Mouse (Mus musculus): ENCODE data around the gene Mtrf1l. TPM values are rescaled to one million over a fixed set of nuclear protein-coding genes. Genes with fewer than 3 reads are reported as not detected.

Mtrf1l gene
- total and polyA plus RNA-seq, 2 experiments from 2014 or later = 6.6 to 13.4 TPM

GRCm38 (mm10) chr10:5786923-5787322 is 36.8 kb downstream of the Mtrf1l start:
- Histone ChIP-seq H3K9ac (no peak overlapping the region), H3K4me3 (ENCODE audit: low read depth, low read length) (no peak overlapping the region), H3K4me2 (ENCODE audit: low read depth) (no peak overlapping the region), H3K9me3 (ENCODE audit: low read length) (no peaks in the 10 kb centered on the region), H3K4me1 (ENCODE audit: insufficient read depth) (no peaks in the 10 kb centered on the region), H3K36me3 (ENCODE audit: insufficient read depth) (no peaks in the 10 kb centered on the region), H3K27me3 (ENCODE audit: insufficient read depth, low read length) (no peaks in the 10 kb centered on the region), H3K27ac (ENCODE audit: low read depth, low read length) (no peak overlapping the region)
- TF ChIP-seq CTCF (IDR thresholded peaks at IDR 0.05; ENCODE audit: low read depth) = peak; percentile 79
- 31% methylated on average over 4 of the region's 4 CpGs for WGBS
- peak; percentile 61 for ATAC-seq
- peak; percentile 58 for DNase-seq

Other genes with a start within 250 kb of the Mtrf1l start
- gene Myct1, start 230.1 kb downstream of the Mtrf1l start, total RNA-seq (2014; rRNA removed) = 0.54 and 0.90 TPM in 2 replicates
- gene Myct1, start 230.1 kb downstream of the Mtrf1l start, polyA plus RNA-seq (2015; fragmentation: Nextera tagmentation; extraction: Ambion mirVana) = 0.79 and 0.81 TPM in 2 replicates
- 0.90 and 2.0 TPM in 2 replicates for gene Vip, start 184.7 kb downstream of the Mtrf1l start, total RNA-seq (2014; rRNA removed)
- gene Vip, start 184.7 kb downstream of the Mtrf1l start, polyA plus RNA-seq (2015; fragmentation: Nextera tagmentation; extraction: Ambion mirVana) = 0.76 and 0.84 TPM in 2 replicates
- gene Fbxo5, start 18.3 kb downstream of the Mtrf1l start, total RNA-seq (2014; rRNA removed) = 3.7 and 7.8 TPM in 2 replicates
- 6.2 and 8.9 TPM in 2 replicates for gene Fbxo5, start 18.3 kb downstream of the Mtrf1l start, polyA plus RNA-seq (2015; fragmentation: Nextera tagmentation; extraction: Ambion mirVana)
- 28.3 and 35.7 TPM in 2 replicates for gene Rgs17, start 98.5 kb upstream of the Mtrf1l start, total RNA-seq (2014; rRNA removed)
- 18.7 and 34.5 TPM in 2 replicates for gene Rgs17, start 98.5 kb upstream of the Mtrf1l start, polyA plus RNA-seq (2015; fragmentation: Nextera tagmentation; extraction: Ambion mirVana)